Mouse (Mus musculus): ENCODE measurements around the gene Ttll1.
"Not testable (repeated sequence)": the region's sequence is repeated elsewhere in the genome, so short reads cannot be mapped to it uniquely, and the experiment has no call there.

Ttll1 gene

DNA sequence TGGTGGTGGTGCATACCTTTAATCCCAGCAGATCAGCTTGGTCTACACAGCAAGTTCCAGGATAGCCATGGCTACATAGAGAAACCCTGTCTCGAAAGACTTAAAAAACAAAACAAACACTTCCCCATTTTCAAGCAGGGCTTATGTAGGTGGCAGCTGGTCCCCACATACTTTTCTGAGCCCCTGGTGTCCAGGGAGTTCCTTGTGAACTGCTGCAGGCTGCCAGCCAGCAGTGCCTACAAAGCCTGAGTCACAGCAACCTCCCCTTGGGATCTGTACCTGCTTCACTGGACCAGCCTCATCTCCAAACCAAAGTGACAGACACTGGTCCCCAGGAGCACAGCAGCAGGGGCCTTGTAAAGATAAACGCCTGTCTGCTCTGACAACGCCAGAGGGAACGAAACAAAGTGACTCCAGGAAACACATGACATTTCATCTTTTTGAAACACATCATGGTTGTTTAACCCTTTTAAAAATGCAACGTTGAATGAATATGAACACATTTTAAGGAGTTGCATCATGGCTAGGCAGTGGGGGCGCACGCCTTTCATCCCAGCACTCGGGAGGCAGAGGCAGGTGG is 28.0 kb downstream of the Ttll1 start:
- DNase-seq (ENCODE audit: low read depth), result no peak

DNA sequence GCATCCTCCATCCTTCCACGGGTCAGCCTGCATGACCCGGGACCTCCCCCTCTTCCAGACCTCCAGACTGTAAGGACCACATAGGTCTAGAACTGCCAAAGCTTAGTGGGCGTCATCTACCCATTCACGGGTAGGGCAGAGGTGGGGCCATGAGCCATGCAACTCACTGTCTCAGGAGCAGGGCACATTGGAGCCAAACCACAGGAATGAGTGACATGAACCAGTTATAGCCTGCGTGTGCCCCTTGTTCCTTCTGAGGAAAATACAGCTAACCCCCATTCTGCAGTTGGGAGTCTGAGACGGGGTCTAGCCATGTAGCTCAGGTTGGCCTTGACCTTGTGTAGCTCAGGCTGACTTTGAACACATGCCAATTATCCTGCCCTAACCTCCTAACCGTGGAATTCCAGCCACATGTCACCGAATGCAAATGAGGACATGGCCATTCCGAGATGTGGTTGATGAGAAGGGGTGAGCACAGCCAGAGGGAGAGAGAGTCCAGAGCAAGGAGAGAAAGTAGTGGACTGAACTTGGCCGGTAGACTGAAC is 29.4 kb downstream of the Ttll1 start:
- peak; percentile 51 for DNase-seq (ENCODE audit: low read depth)

DNA sequence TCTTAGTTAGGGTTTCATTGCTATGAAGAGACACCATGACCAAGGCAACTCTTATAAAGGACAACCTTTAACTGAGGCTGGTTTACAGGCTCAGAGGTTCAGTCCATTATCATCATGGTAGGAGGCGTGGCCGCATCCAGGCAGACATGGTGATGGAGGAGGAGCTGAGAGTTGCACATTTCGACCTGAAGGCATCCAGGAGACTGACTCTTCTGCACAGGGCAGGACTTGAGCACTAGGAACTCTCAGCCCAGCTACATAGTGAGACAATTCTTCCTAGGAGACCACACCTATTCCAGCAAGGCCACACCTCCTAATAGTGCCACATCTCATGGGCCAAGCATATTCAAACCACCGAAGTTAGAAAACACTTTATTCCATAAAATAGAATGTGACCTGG is 30.9 kb downstream of the Ttll1 start:
- DNase-seq (ENCODE audit: low read depth), result no peak

DNA sequence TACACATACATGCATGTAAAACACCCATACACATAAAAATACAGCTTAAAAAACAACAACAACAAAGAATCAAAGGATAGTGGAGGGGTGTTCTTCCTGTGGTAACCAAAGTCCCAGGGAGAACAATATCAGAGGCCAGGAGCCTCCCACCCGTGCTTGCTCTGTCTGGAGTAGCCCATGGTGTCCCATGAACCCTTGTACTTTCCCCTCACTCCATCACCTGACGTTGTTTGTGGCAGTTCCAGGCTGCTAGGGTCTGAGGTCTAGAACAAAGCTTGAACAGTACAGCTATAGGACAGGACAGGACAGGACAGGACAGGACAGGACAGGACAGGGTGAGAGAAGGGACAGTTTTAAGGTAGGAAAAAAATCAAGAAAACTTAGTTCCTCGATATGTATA is 32.6 kb downstream of the Ttll1 start:
- no peak for DNase-seq (ENCODE audit: low read depth)

DNA sequence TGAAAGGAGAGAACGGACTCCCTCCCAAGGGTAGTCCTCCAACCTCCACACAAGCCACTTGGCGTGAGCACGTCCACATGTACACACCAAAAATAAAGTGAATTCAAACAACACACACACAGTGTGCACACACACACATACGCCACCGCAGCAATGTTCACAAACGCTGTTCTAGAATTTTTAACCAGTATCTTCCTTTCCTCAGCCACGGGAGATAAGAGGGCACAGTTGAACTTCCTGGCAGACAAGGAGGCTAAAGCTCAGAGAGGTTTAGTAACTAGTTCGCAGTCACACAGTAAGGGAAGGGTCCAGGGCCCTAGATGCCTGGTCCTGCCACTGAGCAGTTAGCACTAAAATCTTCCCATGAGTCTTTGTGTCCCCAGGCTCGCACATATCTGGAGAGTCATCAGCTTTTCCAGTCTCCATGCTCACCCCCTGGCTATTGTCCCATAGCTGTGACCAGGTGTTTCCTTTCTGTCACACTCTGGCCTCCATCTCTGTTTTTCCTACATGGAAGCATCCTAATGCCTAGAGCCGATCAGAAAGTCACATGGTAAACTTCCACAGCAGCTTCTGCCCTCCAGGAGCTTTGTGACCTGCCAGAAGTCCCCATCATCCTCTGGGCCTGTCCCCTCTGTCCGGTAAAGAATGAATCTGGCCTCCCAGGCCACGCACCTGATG is 34.0 kb downstream of the Ttll1 start:
- DNase-seq (ENCODE audit: low read depth), result no peak

- DNase-seq (ENCODE audit: low read depth), result peak; percentile 78
These were observed 36.2 kb downstream of the Ttll1 start for GRCm38 (mm10) chr15:83474466-83474836.

DNA sequence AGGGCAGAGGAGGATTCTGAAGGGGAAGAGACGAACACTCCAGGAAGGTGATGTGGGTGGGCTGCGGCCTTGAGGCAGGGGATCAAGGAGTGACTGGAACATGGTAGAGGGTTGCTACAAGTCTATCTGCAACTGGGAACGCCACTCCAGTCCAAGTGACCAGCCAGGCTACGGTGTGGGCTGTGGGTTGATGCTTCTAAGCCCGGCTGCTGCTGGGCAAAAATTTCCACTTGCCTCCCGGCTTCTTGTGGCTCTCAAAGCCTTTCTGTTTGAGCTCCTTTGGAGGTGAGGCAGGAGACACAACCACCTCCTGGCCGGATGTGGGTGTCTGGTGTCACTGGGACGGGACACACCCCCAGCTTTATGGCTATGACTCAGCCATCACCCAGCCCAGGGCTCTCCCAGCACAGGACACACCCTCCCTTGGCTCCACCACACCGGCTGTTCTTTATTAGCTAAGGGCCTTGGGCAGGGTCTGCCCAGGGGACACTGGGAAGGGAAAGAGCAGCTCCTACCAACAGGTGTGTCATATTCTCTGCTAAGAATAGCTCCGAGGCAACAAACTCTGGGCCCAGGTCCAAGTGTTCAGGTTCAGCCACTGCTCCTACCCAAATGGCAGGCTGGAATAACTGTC is 36.7 kb downstream of the Ttll1 start:
- DNase-seq (ENCODE audit: low read depth), result peak; percentile 84

- DNase-seq (ENCODE audit: low read depth), result no peak
These were observed 37.4 kb downstream of the Ttll1 start for GRCm38 (mm10) chr15:83473251-83473650.

DNA sequence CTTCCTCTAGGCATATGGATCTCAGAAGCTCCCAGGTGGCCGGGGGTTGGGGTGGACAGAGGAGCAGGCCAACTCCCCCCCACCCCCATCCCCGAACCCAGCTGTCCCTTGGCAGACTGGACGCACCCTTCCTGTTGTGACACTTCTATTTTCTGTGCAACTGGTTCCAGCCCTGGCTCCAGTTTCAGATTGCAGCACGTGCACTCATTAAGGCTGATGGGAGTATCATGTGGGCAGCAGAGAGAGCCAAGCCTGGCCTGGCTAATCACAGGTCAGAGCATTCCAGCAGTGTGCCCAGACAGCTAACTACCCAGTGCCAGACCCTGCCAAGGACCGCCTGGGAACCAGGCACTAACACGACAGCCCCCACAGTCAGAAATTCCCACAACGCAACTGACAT is 39.2 kb downstream of the Ttll1 start:
- DNase-seq (ENCODE audit: low read depth), result peak; percentile 67

GRCm38 (mm10) chr15:83470443-83470842 is 40.2 kb downstream of the Ttll1 start:
- DNase-seq (ENCODE audit: low read depth), result no peak

DNA sequence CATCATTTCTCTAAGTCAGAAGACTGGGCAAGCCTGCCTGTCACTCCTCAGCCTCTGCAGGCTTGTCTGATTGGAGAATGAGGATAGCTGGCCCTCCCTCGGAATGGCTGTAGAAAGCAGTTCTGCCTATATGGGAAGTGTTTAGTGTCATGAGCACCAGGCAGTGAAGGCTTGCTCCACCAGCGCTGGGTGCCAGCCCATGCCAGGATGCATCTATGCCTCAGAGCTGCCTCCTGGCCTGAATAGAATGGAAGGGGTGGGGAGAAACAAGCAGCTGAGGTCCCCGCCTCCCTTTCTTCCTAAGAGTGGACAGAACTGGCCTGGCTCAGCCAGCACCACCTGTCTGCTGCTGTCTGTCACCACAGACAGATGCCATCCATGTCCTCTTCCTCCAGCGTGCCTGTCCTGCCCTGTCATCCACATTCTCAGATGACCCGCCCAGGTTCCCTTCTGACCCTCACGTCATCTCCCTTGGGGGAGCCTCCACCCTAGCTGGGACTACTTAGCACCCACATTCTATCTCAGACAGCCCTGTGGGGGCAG is 41.3 kb downstream of the Ttll1 start:
- no peak for DNase-seq (ENCODE audit: low read depth)

DNA sequence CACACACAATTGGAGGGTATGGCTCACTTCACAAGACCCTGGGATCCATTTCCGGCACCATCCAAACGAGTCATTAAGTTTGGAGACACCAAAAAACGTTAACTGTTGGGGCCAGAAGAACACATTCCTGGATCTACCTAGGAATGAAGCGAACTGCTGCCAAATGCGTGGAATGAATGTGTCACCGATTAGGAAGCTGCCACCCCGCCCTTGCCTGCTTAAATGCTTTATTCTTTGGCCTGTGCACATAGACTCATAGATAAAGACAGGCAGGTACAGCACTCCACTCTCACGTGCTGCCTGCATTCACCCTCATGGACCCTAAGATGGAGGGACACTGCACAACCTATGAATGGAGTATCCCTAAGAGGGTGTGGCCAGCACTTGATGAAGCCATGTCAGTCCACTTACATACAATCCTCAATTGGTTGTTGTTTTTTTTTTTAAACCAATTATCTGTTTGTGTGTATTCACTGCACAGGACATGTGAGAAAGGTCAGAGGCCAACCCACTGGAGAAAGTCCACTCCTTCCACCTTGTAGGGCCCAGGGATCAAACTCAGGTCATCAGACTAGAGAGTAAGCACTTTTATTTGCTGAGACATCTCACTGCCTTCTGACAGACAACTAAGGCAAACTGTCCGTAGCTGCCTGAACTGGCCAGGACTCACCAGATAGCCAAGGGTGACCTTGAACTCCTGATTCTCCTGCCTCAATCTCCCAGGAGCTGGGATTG is 43.3 kb downstream of the Ttll1 start:
- peak; percentile 58 for DNase-seq (ENCODE audit: low read depth)

GRCm38 (mm10) chr15:83466331-83466730 is 44.4 kb downstream of the Ttll1 start:
- no peak for DNase-seq (ENCODE audit: low read depth)

DNA sequence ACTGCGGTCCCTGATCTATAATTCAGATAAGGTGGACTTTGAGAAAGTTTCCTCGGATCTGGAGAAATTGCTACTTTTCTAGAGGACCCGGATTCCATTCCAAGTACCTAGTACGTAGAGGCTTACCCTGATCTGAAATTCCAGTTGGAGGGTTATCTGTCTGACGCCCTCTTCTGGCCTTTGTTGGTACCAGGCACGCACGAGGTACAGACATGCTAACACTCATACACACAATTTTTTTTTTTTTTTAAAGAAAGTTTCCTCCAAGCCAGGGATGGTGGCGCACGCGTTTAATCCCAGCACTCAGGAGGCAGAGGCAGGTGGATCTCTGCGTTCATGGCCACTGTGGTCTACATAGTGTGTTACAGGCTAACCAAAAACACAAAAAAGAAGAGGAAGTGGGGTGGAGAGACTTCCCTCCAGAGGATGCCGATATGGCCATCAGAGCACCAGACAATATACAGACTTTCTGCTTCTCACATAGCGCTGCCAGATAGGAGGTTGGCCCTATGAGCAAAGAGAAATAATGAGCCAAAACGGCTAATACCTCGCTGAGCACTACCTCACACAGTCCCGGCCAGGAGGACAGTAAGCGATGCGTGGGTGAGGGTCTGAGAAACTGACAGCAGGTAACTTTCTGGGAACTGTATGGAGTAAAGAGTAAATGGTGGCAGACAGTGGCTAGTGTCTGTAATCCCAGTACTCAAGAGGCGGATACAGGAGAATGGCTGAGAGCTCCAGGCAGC is 45.6 kb downstream of the Ttll1 start:
- no peak for DNase-seq (ENCODE audit: low read depth)

- DNase-seq (ENCODE audit: low read depth), result peak; percentile 99
These were observed 46.4 kb downstream of the Ttll1 start, which contains the start of gene Pacsin2 for GRCm38 (mm10) chr15:83464083-83464904. Gene Pacsin2, minus strand, starts transcription at chr15:83464606.

DNA sequence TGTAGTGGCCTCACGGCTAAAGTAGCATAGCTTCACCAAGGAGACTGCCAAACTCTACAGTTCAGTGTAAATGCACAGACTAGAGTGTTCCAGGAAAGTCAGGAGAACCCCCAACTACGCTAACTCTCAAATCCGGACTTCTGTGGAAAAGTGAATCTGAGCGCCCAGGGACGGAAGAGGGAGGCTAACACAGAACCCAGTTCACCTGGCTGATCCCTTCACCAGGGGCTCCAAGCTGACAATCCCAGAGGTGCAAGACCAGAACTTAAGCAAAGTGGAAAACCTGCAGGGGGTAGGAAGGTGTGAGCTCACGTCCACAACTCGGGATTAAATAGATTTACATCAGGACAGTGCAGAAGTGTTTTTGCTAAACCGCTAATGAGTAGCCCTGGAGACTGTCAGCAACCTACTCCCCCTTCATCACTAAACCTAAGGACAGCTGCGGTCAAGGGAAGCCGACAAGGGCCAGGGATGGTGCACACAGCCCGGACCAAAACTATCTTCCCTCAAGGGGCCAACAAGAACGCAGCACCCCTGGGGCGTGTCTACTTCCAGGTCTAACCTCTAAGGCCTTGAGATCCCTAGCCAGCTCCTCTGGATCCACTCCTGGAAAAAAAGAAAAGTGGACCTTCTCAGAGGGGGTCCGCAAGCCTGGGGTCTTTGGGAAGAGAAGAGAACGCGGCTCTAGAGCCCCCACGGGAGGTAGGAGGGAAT is 47.2 kb downstream of the Ttll1 start:
- peak; percentile 44 for DNase-seq (ENCODE audit: low read depth)

GRCm38 (mm10) chr15:83462349-83462748 is 48.3 kb downstream of the Ttll1 start:
- DNase-seq (ENCODE audit: low read depth), result not testable (repeated sequence)

DNA sequence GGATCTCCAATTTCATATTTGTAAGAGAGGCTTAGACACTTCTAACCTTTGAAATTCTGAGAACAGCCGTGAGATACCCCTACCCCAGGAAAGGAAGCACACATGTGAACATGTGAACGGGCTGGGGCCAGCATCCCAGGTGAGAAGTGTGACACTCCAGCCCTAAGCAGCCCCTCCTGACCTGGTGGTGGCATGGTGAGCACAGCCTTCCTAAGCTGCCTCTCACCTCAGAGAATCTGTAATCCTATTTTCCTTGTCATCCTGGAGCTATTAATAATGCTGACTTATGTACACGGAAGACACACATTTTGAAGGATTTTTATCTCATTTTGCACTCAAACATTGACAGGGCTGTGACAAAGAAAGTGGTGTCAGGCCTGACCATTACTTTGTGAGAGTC is 49.8 kb downstream of the Ttll1 start:
- no peak for DNase-seq (ENCODE audit: low read depth)

DNA sequence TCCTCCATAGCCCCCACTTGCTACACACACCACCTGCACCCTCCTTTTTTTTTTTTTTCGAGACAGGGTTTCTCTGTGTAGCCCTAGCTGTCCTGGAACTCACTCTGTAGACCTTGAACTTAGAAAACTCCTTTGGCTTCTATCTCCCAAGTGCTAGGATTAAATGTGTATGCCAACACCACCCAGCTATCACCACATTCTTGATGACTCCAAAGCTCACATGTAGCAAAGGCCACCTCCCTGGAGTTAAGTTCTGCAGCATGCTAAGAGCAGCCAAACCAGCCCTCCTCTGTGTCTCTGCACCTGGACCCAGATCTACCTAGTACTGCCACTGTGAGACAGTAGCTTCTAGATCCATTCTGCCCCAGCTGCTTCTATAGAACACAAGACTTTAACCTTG is 53.2 kb downstream of the Ttll1 start:
- DNase-seq (ENCODE audit: low read depth), result no peak

DNA sequence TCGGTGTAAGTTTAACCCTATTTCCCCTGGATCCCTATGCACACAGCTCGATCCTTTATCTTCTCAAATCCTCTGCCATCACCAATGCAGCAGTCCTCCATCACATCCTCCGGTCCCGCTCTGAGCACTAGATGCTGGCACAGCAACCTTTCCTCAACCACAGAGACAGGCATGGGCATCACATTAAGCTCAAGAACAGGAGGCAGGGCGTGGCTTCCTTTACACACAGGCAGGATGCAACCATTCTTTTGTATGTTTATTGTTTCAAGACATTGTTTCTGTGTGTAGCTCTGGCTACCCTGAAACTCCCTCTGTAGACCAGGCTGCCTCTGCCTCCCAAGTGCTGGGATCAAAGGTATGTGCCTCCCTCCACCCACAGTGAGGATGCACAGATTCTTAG is 55.1 kb downstream of the Ttll1 start:
- DNase-seq (ENCODE audit: low read depth), result no peak

Measured in NIH3T3 (cell line).